Mouse (Mus musculus): ENCODE data around the gene Tbxa2r.

DNA sequence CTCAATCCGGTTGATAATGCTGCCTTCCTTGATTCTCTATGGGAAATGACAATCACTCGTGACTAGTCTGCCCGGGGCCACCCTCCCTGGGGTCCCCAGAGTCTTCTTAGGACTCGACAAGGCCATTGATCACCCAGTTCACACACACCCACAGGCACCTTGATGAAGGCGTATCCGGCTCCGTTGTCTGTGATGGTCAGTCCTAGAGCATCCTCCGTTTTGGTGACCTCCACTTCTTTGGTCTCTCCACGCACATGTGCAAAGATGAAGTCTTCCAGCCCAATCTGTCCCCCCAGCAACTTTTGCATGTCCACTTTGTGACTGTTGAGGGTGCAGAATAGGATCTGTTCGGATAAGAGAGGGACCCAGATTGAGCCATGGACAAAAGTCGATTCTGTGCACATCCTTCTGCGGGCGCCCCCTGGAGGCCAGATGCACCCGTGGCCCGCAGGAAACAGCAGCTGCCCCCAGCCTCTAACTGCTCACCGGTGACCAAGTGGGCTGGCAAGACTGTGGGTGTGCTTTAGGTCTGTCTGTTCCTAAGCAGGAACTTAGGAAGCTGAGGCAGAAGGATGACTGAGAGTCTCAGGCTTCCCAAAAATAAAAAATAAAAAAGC, 12.9 kb downstream of the Tbxa2r start:
- TF ChIP-seq POLR2A (IDR thresholded peaks at IDR 0.05; ENCODE audit: insufficient read length, low read depth), result no peak
- TF ChIP-seq TCF12 (IDR thresholded peaks at IDR 0.05; ENCODE audit: insufficient read depth, poor library complexity, severe bottlenecking), result no peak
- no peak for TF ChIP-seq MAX (IDR thresholded peaks at IDR 0.05; ENCODE audit: low read depth)
- TF ChIP-seq MYOD1 (IDR thresholded peaks at IDR 0.05; ENCODE audit: control insufficient read depth in 1 of 3, insufficient read length in 2 of 3, low read depth in 2 of 3), result peak in 1 of 3 experiments; percentile 13
- TF ChIP-seq TCF3 (IDR thresholded peaks at IDR 0.05; ENCODE audit: insufficient read length, low read depth), result no peak
- TF ChIP-seq POLR2AphosphoS2 (IDR thresholded peaks at IDR 0.05; ENCODE audit: insufficient read length, low read depth), result no peak
- TF ChIP-seq USF1 (IDR thresholded peaks at IDR 0.05; ENCODE audit: low read depth), result no peak
- TF ChIP-seq E2F4 (IDR thresholded peaks at IDR 0.05; ENCODE audit: insufficient read depth), result no peak
- no peak for TF ChIP-seq REST (IDR thresholded peaks at IDR 0.05; ENCODE audit: insufficient read depth, insufficient read length)
- TF ChIP-seq MYOG (IDR thresholded peaks at IDR 0.05; ENCODE audit: control insufficient read depth in 1 of 3, insufficient read depth in 1 of 3, insufficient read length in 2 of 3, low read depth in 2 of 3), result peak in 1 of 3 experiments; percentile 63
